16 mouse cellular contexts compared by ENCODE assay signal in genomic region chr6:127917712-127918111, GRCm38 (mm10). TPM values are rescaled to one million over a fixed set of nuclear protein-coding genes. Genes with fewer than 3 reads are reported as not detected.
DNase-seq lines count a peak whose midpoint lies in the region; ATAC-seq and TF ChIP-seq lines count a peak whose summit lies in the region.
"Had no signal": no experiment of that assay in that cellular context is flagged by ENCODE, and none has a peak within 500 bp of the region (broad histone marks: within the 10 kb centered on the region; RNA-seq: fewer than 3 reads in every experiment).

No protein-coding gene starts in this region.

- no peak for DNase-seq in lung, postnatal 0 days (ENCODE audit: low spot score)
- DNase-seq in lung, postnatal 36 days, result no peak
- DNase-seq in NIH3T3 (ENCODE audit: low read depth), result peak; percentile 40
- DNase-seq in stomach, postnatal 0 days (ENCODE audit: low spot score), result no peak
- DNase-seq in kidney, adult 8-10 months, result no peak
- DNase-seq: adrenal gland, adult 2 months; cerebellum, adult 11-12 months; cerebellum, postnatal 36 days; heart, adult 2 months; lung, postnatal 10 days had no signal

- no peak for TF ChIP-seq EP300 in lung, postnatal 0 days (IDR thresholded peaks at IDR 0.05)
- TF ChIP-seq EP300 in stomach, postnatal 0 days (optimal IDR thresholded peaks at IDR 0.05), result no peak

- no peak overlapping the region for H3K4me3 ChIP-seq in intestine, postnatal 0 days (ENCODE audit: low read depth, low read length)
- H3K4me3 ChIP-seq in intestine, embryonic 16.5 days (ENCODE audit: low read length), result no peak overlapping the region
- H3K4me3 ChIP-seq in lung, postnatal 0 days (ENCODE audit: low read depth, low read length), result no peak overlapping the region
- H3K4me3 ChIP-seq in stomach, postnatal 0 days (ENCODE audit: low read depth, low read length), result no peak overlapping the region
- H3K4me3 ChIP-seq: embryonic facial prominence, embryonic 13.5 days; heart, adult 2 months; heart, embryonic 15.5 days; megakaryocyte, embryonic 14.5 days had no signal

- H3K9me3 ChIP-seq in intestine, postnatal 0 days (ENCODE audit: control insufficient read depth), result no peaks in the 10 kb centered on the region
- H3K9me3 ChIP-seq in intestine, embryonic 16.5 days (ENCODE audit: control insufficient read depth, low read length), result no peaks in the 10 kb centered on the region
- no peaks in the 10 kb centered on the region for H3K9me3 ChIP-seq in lung, postnatal 0 days (ENCODE audit: low read length)
- H3K9me3 ChIP-seq in stomach, postnatal 0 days (ENCODE audit: control insufficient read depth, low read length), result no peaks in the 10 kb centered on the region
- H3K9me3 ChIP-seq: heart, embryonic 15.5 days had no signal

- H3K4me2 ChIP-seq in intestine, postnatal 0 days (replicated peaks; ENCODE audit: low read depth), result no peak overlapping the region
- no peak overlapping the region for H3K4me2 ChIP-seq in intestine, embryonic 16.5 days (ENCODE audit: low read depth, low read length)
- H3K4me2 ChIP-seq in lung, postnatal 0 days (replicated peaks; ENCODE audit: low read depth, low read length), result no peak overlapping the region
- no peak overlapping the region for H3K4me2 ChIP-seq in stomach, postnatal 0 days (replicated peaks; ENCODE audit: low read depth)
- H3K4me2 ChIP-seq: embryonic facial prominence, embryonic 13.5 days; heart, embryonic 15.5 days had no signal

- TF ChIP-seq CTCF in intestine, postnatal 0 days (IDR thresholded peaks at IDR 0.05; ENCODE audit: low read depth), result peak; percentile 53
- TF ChIP-seq CTCF in lung, postnatal 0 days (IDR thresholded peaks at IDR 0.05), result peak; percentile 23; the same call in 1 of the 2 replicates
- TF ChIP-seq CTCF in stomach, postnatal 0 days (IDR thresholded peaks at IDR 0.05; ENCODE audit: low read depth), result peak; percentile 42

- H3K9ac ChIP-seq in intestine, postnatal 0 days (ENCODE audit: low read depth, low read length), result no peak overlapping the region
- H3K9ac ChIP-seq in intestine, embryonic 16.5 days (ENCODE audit: low read depth, low read length), result no peak overlapping the region
- H3K9ac ChIP-seq in lung, postnatal 0 days (replicated peaks; ENCODE audit: low read depth), result no peak overlapping the region
- H3K9ac ChIP-seq in stomach, postnatal 0 days (ENCODE audit: low read length), result no peak overlapping the region
- H3K9ac ChIP-seq: embryonic facial prominence, embryonic 13.5 days; heart, embryonic 15.5 days had no signal

- ATAC-seq in intestine, postnatal 0 days, result no peak
- no peak for ATAC-seq in intestine, embryonic 16.5 days
- ATAC-seq in lung, postnatal 0 days, result no peak
- no peak for ATAC-seq in stomach, postnatal 0 days (ENCODE audit: low FRiP score, low TSS enrichment)

- no peak overlapping the region for H3K27ac ChIP-seq in intestine, postnatal 0 days (ENCODE audit: low read depth, low read length)
- no peak overlapping the region for H3K27ac ChIP-seq in intestine, embryonic 16.5 days (ENCODE audit: low read length)
- no peak overlapping the region for H3K27ac ChIP-seq in lung, postnatal 0 days (ENCODE audit: low read length)
- no peak overlapping the region for H3K27ac ChIP-seq in stomach, postnatal 0 days (replicated peaks)
- H3K27ac ChIP-seq: embryonic facial prominence, embryonic 13.5 days; heart, adult 2 months; heart, embryonic 15.5 days had no signal

- WGBS in intestine, postnatal 0 days, result 71% methylated on average over 4 of the region's 4 CpGs
- WGBS in intestine, embryonic 16.5 days, result 80% methylated on average over 4 of the region's 4 CpGs
- 77% methylated on average over 4 of the region's 4 CpGs for WGBS in lung, postnatal 0 days
- WGBS in stomach, postnatal 0 days, result 84% methylated on average over 4 of the region's 4 CpGs

- H3K36me3 ChIP-seq in intestine, postnatal 0 days (ENCODE audit: control insufficient read depth, insufficient read depth), result no peaks in the 10 kb centered on the region
- no peaks in the 10 kb centered on the region for H3K36me3 ChIP-seq in intestine, embryonic 16.5 days (ENCODE audit: control insufficient read depth, insufficient read depth, low read length)
- H3K36me3 ChIP-seq in lung, postnatal 0 days (ENCODE audit: insufficient read depth, low read length), result no peaks in the 10 kb centered on the region; the same call in 1 of the 2 replicates
- no peaks in the 10 kb centered on the region for H3K36me3 ChIP-seq in stomach, postnatal 0 days (ENCODE audit: control insufficient read depth, insufficient read depth, low read length)
- H3K36me3 ChIP-seq: heart, embryonic 15.5 days had no signal

- no peaks in the 10 kb centered on the region for H3K4me1 ChIP-seq in intestine, postnatal 0 days (replicated peaks; ENCODE audit: control insufficient read depth, insufficient read depth, low read length)
- H3K4me1 ChIP-seq in intestine, embryonic 16.5 days (ENCODE audit: control insufficient read depth, insufficient read depth, low read length), result no peaks in the 10 kb centered on the region
- no peaks in the 10 kb centered on the region; the same call in 1 of the 2 replicates for H3K4me1 ChIP-seq in lung, postnatal 0 days (ENCODE audit: insufficient read depth, low read depth, low read length)
- H3K4me1 ChIP-seq in stomach, postnatal 0 days (replicated peaks; ENCODE audit: control insufficient read depth, insufficient read depth), result no peaks in the 10 kb centered on the region
- H3K4me1 ChIP-seq: heart, embryonic 15.5 days; megakaryocyte, embryonic 14.5 days had no signal

- no peaks in the 10 kb centered on the region for H3K27me3 ChIP-seq in intestine, postnatal 0 days (replicated peaks; ENCODE audit: control insufficient read depth, insufficient read depth, low read length)
- no peaks in the 10 kb centered on the region for H3K27me3 ChIP-seq in intestine, embryonic 16.5 days (replicated peaks; ENCODE audit: control insufficient read depth, insufficient read depth, low read length)
- no peaks in the 10 kb centered on the region for H3K27me3 ChIP-seq in lung, postnatal 0 days (replicated peaks; ENCODE audit: insufficient read depth, low read length)
- H3K27me3 ChIP-seq in stomach, postnatal 0 days (ENCODE audit: control insufficient read depth, insufficient read depth, low read length), result no peaks in the 10 kb centered on the region
- H3K27me3 ChIP-seq: embryonic facial prominence, embryonic 13.5 days had no signal

RNA-seq across cellular contexts. Expression of gene Tspan11, which starts 30.3 kb away (rescaled TPM):
- polyA plus RNA-seq in intestine, postnatal 0 days (2015; fragmentation: Nextera tagmentation; extraction: Ambion mirVana), result 2.7 and 3.8 TPM in 2 replicates
- 2.5 and 3.5 TPM in 2 replicates for polyA plus RNA-seq in intestine, embryonic 16.5 days (2015; fragmentation: Nextera tagmentation; extraction: Ambion mirVana)
- polyA plus RNA-seq in lung, postnatal 0 days (2015; fragmentation: Nextera tagmentation; extraction: Ambion mirVana), result 45.0 and 64.3 TPM in 2 replicates
- 2.3 and 2.4 TPM in 2 replicates for polyA plus RNA-seq in stomach, postnatal 0 days (2015; fragmentation: Nextera tagmentation; extraction: Ambion mirVana)
- polyA plus RNA-seq: liver, adult 2 months had no signal
